Mouse (Mus musculus) right cerebral cortex, postnatal 14 days (tissue): ENCODE measurements around the gene Rtkn2.

Experiments used
- DNase-seq: peaks from one replicate; pipeline ENCODE4 v3.0.0; 2022

Gene Rtkn2

GRCm38 (mm10) chr10:68044864-68045263 is 65.5 kb downstream of the Rtkn2 start:
- DNase-seq = no peak

DNA sequence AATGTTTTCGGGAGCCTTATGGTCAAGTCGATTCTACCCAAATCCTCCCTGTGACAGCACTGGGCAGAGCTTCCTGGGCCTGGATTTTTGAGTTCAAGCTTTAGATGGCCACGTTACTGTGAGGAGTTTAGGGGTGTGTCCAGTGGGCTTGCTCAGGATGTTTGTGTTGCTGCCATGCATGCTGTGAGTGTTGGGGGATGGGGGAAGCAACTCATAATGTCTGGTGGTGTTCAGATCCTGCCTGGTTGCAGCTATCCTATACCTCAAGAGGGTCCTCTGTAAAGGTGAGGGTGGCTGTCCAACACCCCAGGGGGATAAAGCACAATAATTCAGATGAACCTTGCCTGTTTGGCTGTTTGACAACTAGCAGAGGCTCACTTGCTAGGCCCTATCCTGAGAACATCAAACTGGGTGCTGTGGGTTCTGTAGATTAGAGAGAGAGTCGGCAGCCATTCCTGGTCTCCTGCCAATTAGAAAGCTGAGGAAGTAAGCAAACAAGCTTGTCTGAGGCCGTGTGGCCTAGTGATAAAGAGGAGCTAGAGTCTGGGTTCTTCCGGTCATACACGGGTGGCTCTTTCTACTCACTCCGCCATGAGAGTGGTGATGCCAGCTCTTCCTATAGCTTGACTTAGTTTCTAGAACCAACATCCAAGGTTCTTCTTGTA is 69.4 kb downstream of the Rtkn2 start:
- DNase-seq = no peak

- DNase-seq = no peak
Observed at GRCm38 (mm10) chr10:68050882-68051281, 71.5 kb downstream of the Rtkn2 start.

GRCm38 (mm10) chr10:68051316-68051933 is 72.1 kb downstream of the Rtkn2 start:
- no peak for DNase-seq

GRCm38 (mm10) chr10:68052307-68052706 is 72.9 kb downstream of the Rtkn2 start:
- no peak for DNase-seq

- no peak for DNase-seq
Observed at GRCm38 (mm10) chr10:68054131-68054530, 74.8 kb downstream of the Rtkn2 start.

DNA sequence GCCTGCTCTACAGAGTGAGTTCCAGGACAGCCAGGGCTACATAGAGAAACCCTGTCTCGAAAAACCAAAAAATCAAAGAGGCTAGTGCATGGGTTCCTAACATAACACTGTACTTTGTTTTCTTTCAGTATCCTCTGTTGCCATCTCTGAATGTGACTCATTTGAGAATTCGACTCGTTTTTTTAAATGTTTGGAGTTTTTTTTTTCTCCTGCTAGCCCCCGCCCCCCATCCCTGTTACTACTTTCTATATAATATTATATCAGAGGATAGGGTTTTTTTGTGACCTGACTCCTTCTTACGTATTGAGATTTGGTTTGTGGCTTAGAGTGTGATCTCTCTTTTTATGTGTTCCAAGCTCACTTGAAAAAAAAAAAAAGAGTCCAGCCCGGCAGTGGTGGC is 75.3 kb downstream of the Rtkn2 start:
- DNase-seq = no peak

GRCm38 (mm10) chr10:68057841-68058240 is 78.5 kb downstream of the Rtkn2 start:
- no peak for DNase-seq

DNA sequence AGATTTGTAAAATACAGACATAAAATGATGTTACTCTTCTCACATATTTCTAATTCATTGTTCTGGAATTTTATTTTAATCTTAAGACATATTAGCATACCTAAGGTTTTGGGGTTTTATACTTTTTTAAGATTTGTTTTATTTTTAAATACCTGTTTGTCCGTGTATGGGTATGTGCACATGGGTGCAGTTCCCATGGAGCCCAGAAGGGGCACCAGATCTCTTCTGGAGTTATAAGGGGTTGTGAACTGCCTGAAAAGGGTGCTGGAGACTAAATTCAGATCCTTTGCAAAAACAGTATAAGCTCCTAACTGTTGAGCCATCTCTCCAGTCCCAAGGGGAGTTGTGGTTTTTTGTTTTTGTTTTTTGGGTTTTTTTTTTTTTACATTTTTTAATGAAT is 79.0 kb downstream of the Rtkn2 start:
- no peak for DNase-seq

GRCm38 (mm10) chr10:68060590-68061248 is 81.3 kb downstream of the Rtkn2 start:
- DNase-seq = no peak

GRCm38 (mm10) chr10:68061249-68061615 is 81.9 kb downstream of the Rtkn2 start:
- no peak for DNase-seq

DNA sequence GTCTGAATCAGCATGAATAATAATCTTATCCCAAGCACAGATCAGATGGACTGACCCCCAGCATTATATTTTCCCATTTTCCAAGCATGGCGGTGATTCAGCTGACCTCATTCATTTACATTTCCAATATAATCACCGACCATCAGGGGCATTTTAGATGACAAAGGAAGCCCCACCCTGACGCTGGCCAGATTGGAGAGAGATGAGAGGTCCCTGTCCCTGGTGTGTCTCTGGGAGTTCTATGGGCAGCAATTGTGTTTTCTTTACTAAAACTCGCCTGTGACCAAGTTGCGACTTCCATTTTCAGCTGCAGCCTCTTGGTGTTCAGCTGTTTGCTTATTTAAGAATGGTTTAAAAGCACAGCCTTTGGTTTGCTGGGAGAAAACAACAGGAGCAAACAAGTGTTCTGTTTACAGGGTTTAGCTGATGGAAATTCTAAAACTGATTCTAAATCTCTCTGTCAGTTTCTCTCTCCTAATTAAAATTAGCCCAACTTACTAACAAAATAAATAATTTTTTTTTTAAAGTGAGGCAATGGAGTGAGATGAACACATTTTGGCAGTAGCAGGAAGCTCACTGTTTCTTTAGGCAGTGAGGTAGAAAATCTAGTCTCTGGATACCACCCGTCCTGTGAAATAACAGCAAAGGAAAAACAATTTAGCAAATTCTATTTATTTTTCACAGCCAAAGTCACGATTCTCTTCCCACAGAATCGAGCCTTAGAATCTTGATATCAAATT is 84.6 kb downstream of the Rtkn2 start:
- no peak for DNase-seq

- no peak for DNase-seq
Observed at GRCm38 (mm10) chr10:68064571-68064970, 85.2 kb downstream of the Rtkn2 start.

- no peak for DNase-seq
Observed at GRCm38 (mm10) chr10:68066173-68066572, 86.8 kb downstream of the Rtkn2 start.

DNA sequence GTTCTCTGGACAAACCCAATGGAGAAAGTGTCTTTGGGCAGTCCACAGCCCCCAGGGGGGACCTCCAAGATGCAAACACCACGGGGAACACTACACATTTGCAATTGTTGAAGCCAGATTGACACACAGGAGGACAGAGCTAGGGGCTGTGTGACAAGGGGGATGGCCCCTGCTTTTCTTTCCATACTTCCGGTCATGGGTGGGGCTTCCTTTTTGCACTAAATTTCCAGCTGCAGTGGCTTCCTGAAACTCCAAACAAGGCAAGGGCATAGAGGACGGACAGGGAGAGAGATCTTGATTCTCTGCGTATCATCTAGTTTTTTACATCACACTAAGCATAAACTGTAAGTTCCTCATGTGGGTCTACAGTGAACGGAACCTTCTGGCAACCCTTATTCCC is 88.6 kb downstream of the Rtkn2 start:
- no peak for DNase-seq

- DNase-seq = no peak
Observed at GRCm38 (mm10) chr10:68068426-68068825, 89.1 kb downstream of the Rtkn2 start.

GRCm38 (mm10) chr10:68071041-68071440 is 91.7 kb downstream of the Rtkn2 start:
- no peak for DNase-seq

- no peak for DNase-seq
Observed at GRCm38 (mm10) chr10:68072626-68073025, 93.3 kb downstream of the Rtkn2 start.

DNA sequence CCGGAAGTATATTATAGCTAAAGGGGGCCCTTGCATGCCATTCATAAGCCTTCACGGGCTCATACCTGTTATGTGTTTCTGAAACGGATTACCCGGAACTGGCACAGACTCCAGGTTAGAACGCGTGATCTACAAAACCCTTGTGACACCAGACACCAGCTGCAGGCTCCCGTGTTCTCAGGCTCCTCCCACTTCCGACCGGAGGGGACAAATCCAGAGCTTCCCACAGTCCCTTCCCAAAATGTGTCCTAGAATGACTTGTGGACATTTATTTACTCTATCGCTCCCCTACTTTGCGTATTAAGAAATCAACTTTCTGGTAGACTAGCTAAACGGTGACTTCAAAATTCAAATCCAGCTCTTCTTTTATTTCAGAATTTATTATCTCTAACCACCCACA is 94.9 kb downstream of the Rtkn2 start:
- DNase-seq = no peak

DNA sequence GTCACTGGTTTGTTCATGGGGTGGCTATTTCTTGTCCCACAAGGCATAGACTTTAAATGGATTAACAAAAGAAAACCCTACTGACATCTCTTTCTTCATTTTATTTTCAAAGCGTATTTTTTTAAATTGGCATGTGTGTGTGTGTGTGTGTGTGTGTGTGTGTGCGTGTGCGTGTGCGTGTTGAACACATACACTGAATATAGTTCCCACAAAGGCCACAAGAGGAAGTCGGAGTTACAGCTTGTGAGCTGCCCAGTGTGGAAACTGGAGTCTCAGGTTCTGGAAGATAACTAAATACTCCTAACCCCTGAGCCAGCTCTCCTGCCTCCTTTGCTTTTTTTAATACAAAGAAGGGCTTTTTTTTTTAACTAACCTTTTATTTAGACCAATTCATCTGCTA is 95.8 kb downstream of the Rtkn2 start:
- DNase-seq = no peak

DNA sequence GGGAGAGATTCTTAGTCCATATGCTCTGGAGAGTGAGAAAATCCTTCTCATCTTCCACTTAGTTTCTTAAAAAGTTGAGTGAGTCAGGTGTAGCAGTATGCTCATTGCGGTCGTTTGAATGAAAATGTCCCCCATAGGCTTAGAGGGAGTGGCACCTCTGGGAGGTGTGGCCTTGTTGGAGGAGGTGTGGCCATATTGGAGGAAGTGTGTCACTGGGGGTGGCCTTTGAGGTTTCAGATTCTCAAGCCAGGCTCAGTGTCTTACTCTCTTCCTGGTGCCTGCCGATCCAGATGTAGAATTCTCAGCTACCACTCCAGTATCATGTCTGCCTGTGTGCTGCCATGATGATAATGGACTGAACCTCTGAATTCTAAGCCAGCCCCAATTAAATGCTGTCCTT is 99.3 kb downstream of the Rtkn2 start:
- DNase-seq = no peak

- DNase-seq = no peak
Observed at GRCm38 (mm10) chr10:68079910-68080670, 100.7 kb downstream of the Rtkn2 start.

DNA sequence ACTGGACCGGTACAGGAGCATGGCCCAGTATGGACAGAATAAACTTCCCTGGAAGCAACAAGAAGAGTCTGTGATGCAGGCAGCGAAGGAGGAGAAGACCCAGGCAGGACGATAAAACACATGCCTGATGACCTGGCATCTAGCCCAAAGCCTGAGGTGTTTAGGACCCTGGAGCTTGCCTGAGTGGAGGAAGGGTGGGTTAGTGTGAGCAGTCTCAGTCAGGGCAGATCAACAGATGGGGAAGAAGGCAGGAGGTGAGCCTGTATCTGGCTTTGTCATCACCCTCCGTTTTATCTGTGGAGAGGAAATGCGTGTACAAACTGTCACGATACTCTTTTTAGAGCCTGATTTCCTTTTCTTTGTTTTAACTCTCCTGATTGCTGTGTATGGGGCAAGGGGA is 102.3 kb downstream of the Rtkn2 start:
- DNase-seq = no peak
